Mouse (Mus musculus): ENCODE results near the gene Atp1b3.

Atp1b3 gene

DNA sequence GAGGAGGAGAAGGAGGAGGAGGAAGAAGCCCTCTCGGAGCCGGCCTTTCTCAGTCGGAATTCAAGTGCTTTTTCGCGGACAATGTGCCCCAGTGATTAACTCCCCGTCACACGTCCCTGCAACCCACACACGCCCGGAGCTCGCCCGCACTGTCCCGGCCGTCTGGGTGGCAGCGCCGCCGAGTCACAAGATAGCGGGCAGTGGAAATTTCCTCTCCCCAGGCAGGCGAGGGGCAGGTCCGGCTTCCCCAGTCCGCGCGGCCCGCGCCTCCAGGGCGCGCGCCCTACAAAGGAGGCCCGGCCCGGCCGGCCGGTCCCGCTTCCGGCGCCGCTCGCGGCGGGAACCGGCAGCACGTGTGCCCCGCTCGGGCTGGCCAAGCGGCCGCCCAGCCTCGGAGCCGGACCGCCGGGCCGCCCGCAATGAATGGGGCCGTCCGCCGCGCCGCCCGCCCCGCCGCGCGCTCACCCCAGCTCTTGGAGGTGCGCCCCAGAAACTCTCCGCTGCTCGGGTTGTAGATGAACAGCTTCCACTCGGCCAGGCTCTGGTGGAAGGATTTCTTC, 581 bp downstream of the Atp1b3 start:
- peak; percentile 98 for DNase-seq

GRCm38 (mm10) chr9:96360056-96360455, 4.2 kb downstream of the Atp1b3 start:
- peak; percentile 76 for DNase-seq

GRCm38 (mm10) chr9:96353799-96354198, 10.4 kb downstream of the Atp1b3 start:
- DNase-seq: peak; percentile 94

- peak; percentile 61 for DNase-seq
Measured at GRCm38 (mm10) chr9:96353121-96353769, 11.0 kb downstream of the Atp1b3 start.

DNA sequence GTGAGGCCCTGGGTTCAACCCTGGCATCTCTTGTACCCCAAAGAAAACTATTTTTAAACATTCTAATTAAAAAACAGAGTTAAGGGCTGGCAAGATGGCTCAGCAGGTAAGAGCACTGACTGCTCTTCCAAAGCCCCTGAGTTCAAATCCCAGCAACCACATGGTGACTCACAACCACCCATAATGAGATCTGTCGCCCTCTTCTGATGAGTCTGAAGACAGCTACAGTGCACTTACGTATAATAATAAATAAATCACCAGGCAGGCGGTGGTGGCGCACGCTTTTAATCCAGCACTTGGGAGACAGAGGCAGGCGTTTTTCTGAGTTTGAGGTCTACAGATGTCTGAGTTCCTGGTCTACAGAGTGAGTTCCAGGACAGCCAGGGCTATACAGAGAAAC, 12.5 kb downstream of the Atp1b3 start:
- peak; percentile 53 for DNase-seq

DNA sequence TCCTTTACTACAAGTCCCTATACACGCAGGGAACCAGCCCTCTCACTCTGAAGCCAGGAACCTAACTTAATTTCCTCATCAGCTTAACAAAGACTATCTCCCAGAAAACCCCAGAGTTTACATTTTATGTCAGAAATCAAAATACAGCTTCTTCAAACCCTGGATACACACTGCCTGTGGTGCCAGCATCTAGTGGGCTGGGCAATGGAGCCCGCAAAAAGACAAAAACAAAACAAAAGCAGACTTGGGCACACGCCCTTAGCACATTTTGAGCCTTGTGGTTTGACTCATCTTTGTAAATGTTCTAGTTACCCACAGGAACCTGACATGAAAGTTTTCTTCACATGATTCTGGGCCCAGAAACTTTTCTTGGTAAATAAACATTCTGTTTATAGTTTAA, 13.8 kb downstream of the Atp1b3 start:
- DNase-seq: peak; percentile 68

DNA sequence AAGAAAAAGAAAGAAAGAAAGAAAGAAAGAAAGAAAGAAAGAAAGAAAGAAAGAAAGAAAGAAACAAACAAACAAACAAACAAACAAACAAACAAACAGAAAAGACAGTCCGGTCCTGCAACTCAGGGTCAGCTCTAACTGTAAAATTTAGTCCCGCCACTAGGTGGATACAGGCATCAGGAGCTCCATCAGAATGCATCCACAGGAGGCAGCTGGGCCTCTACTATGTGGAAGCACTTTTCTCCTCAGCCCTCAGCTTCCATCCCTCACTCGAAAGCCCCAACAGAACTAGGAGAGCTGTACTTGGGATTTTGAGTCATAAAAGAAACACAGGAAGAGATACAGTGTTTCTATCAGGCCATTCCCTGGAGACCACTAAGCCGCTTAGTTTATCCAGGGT, 14.2 kb downstream of the Atp1b3 start:
- DNase-seq: peak; percentile 96

- peak; percentile 76 for DNase-seq
Measured at GRCm38 (mm10) chr9:96348885-96349284, 15.4 kb downstream of the Atp1b3 start.

- DNase-seq: peak; percentile 21
Measured at GRCm38 (mm10) chr9:96345750-96346149, 18.5 kb downstream of the Atp1b3 start.

GRCm38 (mm10) chr9:96331146-96331545, 33.1 kb downstream of the Atp1b3 start:
- peak; percentile 83 for DNase-seq

GRCm38 (mm10) chr9:96328226-96328625, 36.0 kb downstream of the Atp1b3 start:
- peak; percentile 74 for DNase-seq

- DNase-seq: peak; percentile 91
Measured at GRCm38 (mm10) chr9:96326496-96326923, 37.7 kb downstream of the Atp1b3 start.

DNA sequence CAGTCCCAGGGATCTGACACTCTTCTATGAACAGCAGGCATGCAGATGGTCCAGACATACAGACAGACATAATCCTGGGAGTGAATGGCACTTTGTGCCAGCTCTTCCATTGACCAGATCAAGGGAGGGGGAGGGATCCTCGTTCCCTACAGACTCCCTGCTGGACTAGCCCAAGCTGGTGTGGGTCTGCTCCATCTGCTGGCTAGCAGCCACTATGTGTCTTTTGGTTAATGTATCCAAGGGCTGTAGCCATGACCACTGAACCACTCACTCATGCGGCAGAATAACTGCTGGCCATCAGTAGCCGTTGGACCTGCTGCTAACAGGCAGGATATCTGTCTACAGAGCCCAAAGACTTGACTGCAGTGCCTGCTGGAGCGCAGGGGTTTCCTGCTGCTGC, 39.7 kb downstream of the Atp1b3 start:
- no peak for DNase-seq

DNA sequence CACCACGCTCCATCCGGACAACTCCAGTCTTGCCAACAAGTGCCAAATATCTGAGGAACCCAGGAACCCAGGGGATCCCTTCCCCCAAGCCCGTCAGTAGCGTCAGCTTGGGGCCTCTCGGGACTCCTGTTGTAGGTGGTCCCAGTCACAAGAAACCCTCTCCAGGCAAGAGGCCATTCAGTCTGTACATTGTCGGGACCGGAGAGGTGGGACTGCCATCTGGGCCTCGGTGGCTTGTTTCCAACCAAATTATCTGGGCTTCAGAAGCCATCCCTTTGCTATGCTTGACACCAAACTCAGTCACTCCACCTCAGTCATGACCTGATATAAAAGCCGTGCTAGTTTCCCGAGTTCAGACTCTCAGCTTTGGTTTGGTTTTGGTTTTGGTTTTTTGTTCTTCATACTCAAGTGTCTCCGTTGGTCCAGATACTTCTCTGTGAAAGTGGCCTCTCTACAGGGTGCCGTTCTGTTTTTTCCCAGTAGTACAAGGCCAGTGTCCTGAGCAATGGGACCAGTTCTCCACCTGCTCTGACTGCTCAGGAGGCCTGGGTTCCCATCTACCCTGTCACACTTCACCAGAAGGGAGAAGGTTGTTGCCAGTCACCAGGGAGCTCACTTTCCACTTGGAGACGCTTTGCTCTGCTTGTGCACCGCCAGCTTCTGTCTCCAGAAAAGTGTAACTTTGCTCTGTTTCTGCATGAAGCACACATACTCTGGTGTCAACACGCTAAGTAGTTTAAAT, 41.7 kb downstream of the Atp1b3 start:
- DNase-seq: peak; percentile 62

GRCm38 (mm10) chr9:96320551-96320980, 43.7 kb downstream of the Atp1b3 start:
- DNase-seq: peak; percentile 78

DNA sequence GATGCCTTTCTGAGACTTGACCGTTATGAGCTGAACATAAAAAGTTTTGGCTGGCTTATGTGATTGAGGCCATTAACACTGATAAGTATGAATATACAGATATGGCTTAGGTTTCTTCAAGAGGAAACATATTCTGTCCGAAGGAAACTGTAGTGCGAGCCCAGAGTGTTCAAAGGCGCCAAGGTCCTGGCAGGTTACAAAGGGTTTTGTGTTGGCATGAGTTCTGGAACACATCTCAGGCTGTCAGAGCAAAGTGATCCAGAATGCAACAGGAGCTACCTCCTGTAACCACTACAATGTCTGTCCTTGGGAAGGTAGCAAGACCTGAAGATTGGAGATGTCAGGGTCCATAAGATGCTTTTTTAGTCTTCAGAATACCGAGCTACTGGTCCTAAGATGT, 44.9 kb downstream of the Atp1b3 start:
- peak; percentile 82 for DNase-seq

DNA sequence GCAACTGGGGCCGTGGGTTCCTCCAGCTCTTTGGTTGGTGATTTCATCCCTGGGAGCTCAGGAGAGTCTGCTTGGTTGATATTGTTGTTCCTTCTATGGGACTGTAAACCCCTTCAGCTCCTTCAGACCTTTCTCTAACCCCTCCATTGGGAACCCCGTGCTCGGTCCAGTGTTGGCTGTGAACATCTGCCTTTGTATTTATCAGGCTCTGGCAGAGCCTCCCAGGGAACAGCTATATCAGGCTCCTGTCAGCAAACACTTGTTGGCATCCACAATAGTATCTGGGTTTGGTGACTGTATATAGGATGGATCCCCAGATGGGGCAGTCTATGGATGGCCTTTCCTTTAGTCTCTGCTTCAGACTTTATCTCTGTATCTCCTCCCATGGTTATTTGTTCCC, 52.2 kb downstream of the Atp1b3 start:
- peak; percentile 67 for DNase-seq

DNA sequence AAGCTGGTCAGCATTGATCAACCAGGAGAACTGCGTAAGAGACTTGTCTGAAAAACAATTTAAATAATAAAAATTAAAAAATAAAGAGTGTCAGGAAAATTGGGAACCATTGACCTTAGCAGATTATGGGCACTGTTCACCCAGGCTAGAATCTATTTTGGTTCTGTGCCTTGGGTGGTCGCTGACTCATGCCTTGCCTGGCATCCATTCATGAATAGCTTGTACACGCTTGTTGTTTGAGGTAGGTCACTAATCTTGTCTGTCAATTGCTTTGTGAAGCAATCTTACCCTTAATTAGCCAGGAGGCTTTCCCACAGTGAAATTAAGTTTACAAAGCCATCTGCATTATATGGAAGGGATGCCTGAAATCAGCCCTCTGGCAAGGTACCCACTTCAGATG, 55.4 kb downstream of the Atp1b3 start:
- peak; percentile 55 for DNase-seq

- peak; percentile 25 for DNase-seq
Measured at GRCm38 (mm10) chr9:96299324-96300008, 64.8 kb downstream of the Atp1b3 start.

- no peak for DNase-seq
Measured at GRCm38 (mm10) chr9:96292144-96292543, 72.1 kb downstream of the Atp1b3 start.

GRCm38 (mm10) chr9:96284916-96285315, 79.3 kb downstream of the Atp1b3 start:
- DNase-seq: no peak
